Mouse (Mus musculus): ENCODE results near the gene Olfr45. TPM values are rescaled to one million over a fixed set of nuclear protein-coding genes. Genes with fewer than 3 reads are reported as not detected.
"Not testable (repeated sequence)": the region's sequence is repeated elsewhere in the genome, so short reads cannot be mapped to it uniquely, and the experiment has no call there.

Olfr45 gene
- polyA plus RNA-seq (2015; fragmentation: Nextera tagmentation; extraction: Ambion mirVana): not detected in 2 replicates

- Histone ChIP-seq H3K4me3 (no peak within 1 kb of the TSS), H3K4me2 (replicated peaks) (no peak within 1 kb of the TSS), H3K36me3 (no peaks in the 10 kb centered on the region), H3K27ac (replicated peaks) (no peak within 1 kb of the TSS), H3K9ac (replicated peaks) (no peak within 1 kb of the TSS), H3K4me1 (no peaks in the 10 kb centered on the region), H3K9me3 (no peaks in the 10 kb centered on the region), H3K27me3 (no peaks in the 10 kb centered on the region)
- no peak for ATAC-seq (replicated peaks)
- whole genome bisulfite sequencing: 90% methylated on average over 1 of the region's 1 CpGs
Measured at GRCm38 (mm10) chr7:140681651-140682050, at the start of gene Olfr45. Olfr45 (plus strand) TSS chr7:140681951.

DNA sequence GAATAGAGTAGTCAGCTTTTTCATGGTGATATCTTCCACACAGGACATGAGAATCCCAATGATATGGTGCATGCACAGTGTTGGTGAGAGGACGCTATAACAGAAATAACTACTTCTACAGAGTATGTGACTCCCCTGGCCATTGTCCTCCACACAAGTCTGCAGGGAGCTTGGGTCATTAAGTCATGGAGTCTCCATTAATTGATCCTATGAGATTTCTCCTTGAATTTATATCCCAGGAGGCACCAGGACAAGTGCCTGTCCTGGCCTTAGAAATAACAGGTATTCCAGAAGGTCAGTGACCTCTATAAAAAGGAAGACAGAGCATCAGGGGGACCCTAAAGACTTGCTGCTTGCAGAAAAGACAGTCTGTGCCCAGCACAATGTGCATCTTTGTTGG, 35.6 kb upstream of the Olfr45 start, which contains the start of gene Olfr53:
Gene Olfr53 (plus strand): TSS at position 301 of the 400 bp plus-strand sequence.
- Histone ChIP-seq H3K4me2 (replicated peaks) (no peak within 1 kb of the TSS), H3K27ac (replicated peaks) (no peak within 1 kb of the TSS), H3K9me3 (no peaks in the 10 kb centered on the region), H3K4me3 (no peak within 1 kb of the TSS), H3K4me1 (no peaks in the 10 kb centered on the region), H3K9ac (replicated peaks) (no peak within 1 kb of the TSS), H3K36me3 (no peaks in the 10 kb centered on the region), H3K27me3 (no peaks in the 10 kb centered on the region)
- WGBS: 92% methylated on average over 1 of the region's 1 CpGs
- ATAC-seq (replicated peaks): no peak

GRCm38 (mm10) chr7:140659630-140660029, 22.1 kb upstream of the Olfr45 start, which contains the start of gene Olfr539:
Olfr539 (plus strand) TSS chr7:140659930.
- no peak for ATAC-seq (replicated peaks)
- Histone ChIP-seq H3K4me1 (no peaks in the 10 kb centered on the region), H3K36me3 (no peaks in the 10 kb centered on the region), H3K9ac (replicated peaks) (no peak within 1 kb of the TSS), H3K9me3 (no peaks in the 10 kb centered on the region), H3K4me2 (replicated peaks) (no peak within 1 kb of the TSS), H3K4me3 (no peak within 1 kb of the TSS), H3K27me3 (no peaks in the 10 kb centered on the region), H3K27ac (replicated peaks) (no peak within 1 kb of the TSS)
- 61% methylated on average over 4 of the region's 4 CpGs for WGBS

DNA sequence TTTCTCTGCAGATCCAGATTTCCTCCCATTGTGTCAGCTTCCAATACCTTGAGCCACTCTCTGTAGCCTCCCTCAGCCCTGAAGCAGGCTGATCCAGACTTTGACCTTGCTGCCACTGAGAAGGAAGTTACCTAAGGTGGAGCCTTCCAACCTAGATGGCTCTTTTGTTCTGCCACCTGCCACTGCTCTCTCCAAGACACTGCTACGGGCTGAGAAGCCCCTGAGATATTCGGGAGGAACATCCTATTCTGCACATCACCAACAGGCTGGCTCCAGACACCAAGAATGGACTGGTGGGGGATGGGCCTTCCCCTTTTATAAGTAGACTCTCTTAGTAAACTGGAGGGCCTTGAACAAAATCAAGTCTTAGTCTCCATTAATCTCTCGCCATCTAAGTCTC, 11.1 kb upstream of the Olfr45 start:
- 87% methylated on average over 3 of the region's 3 CpGs for WGBS
- H3K27ac ChIP-seq (replicated peaks); H3K4me2 ChIP-seq (replicated peaks); H3K36me3 ChIP-seq; ATAC-seq (replicated peaks); H3K4me1 ChIP-seq; H3K27me3 ChIP-seq; H3K9me3 ChIP-seq; H3K9ac ChIP-seq (replicated peaks); H3K4me3 ChIP-seq: not testable (repeated sequence)

- Histone ChIP-seq H3K27me3 (no peaks in the 10 kb centered on the region), H3K4me3 (no peak overlapping the region), H3K9ac (replicated peaks) (no peak overlapping the region), H3K36me3 (no peaks in the 10 kb centered on the region), H3K4me1 (no peaks in the 10 kb centered on the region), H3K4me2 (replicated peaks) (peak overlapping the region; percentile 11; the same call in 1 of the 2 replicates), H3K9me3 (no peaks in the 10 kb centered on the region), H3K27ac (replicated peaks) (no peak overlapping the region)
- WGBS: 3% methylated on average over 6 of the region's 6 CpGs
- ATAC-seq (replicated peaks): no peak
Measured at GRCm38 (mm10) chr7:140675863-140676262, 5.9 kb upstream of the Olfr45 start.

- WGBS: 65% methylated on average over 4 of the region's 4 CpGs
- not testable (repeated sequence) for ATAC-seq (replicated peaks); H3K4me3 ChIP-seq; H3K4me2 ChIP-seq (replicated peaks); H3K4me1 ChIP-seq; H3K36me3 ChIP-seq; H3K9ac ChIP-seq (replicated peaks); H3K9me3 ChIP-seq; H3K27ac ChIP-seq (replicated peaks); H3K27me3 ChIP-seq
Measured at GRCm38 (mm10) chr7:140679591-140679990, 2.2 kb upstream of the Olfr45 start.

- no peak within 1 kb of the TSS for H3K4me3 ChIP-seq
- H3K36me3 ChIP-seq: no peaks in the 10 kb centered on the region
- H3K4me2 ChIP-seq (replicated peaks): no peak within 1 kb of the TSS
- H3K9ac ChIP-seq (replicated peaks): no peak within 1 kb of the TSS
- no peaks in the 10 kb centered on the region for H3K9me3 ChIP-seq
- no peak within 1 kb of the TSS for H3K27ac ChIP-seq (replicated peaks)
- H3K4me1 ChIP-seq: no peaks in the 10 kb centered on the region
- H3K27me3 ChIP-seq: no peaks in the 10 kb centered on the region
- ATAC-seq (replicated peaks): no peak
Measured at GRCm38 (mm10) chr7:140696967-140697366, 15.2 kb downstream of the Olfr45 start, which contains the start of gene Olfr541. Olfr541 (plus strand) TSS chr7:140697267.

DNA sequence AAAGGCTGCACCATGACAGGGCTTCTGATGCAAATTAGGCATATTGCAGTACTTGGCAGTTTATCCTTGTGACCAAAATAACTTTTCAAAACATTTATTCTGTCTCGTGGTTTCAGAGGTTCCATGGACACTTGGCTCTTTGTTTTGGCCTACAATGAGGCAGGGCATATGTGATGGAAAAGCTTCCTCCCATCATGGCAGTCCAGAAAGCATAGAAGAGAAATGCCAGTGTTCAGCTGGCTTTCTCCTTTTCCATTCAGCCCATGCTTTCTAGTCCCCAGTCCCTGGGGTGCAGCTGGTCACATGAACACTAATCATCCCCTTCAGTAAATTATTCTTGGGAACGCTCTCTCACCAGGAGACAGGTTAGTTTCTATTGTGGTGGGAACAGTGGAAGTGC, 24.6 kb downstream of the Olfr45 start:
- no peak overlapping the region for H3K4me2 ChIP-seq (replicated peaks)
- ATAC-seq (replicated peaks): 0 out of 2 replicates have a peak, but pooled peaks have one; percentile 35
- 11% methylated on average over 2 of the region's 2 CpGs for WGBS

DNA sequence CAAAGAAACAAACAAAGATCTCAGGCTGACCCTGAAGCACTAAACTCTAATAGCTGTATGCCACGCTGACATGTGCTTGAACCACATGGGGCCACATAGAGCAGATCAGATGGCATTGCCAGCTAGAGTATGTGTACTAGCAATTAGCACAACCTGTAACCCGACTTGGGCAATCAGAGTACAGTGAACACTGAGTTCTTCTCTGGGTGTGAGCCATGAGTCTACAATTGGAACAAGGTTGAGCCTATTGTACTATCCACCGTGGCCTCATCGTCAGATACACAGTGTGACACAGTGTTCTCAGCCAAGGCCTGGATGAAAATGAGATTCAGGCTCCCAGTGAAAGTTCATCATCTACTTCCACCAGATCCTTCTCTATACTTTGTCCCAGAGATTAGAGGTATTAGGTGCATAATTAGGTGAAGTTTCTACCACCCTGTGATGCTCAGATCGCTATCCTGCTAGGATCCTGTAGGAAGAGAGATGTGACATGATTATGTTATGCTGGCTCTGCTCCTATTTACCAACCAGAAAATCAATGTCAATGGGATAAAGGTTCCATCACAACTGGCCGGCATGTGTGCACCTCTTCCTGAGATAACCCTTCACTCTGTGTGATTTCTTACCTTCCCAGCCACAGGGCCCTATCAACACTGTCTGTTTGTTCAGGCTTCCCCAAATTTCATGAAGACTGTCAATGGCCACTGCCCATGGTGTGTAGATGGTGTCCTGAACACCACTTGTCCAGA, 26.0 kb downstream of the Olfr45 start:
- ATAC-seq (replicated peaks): no peak
- WGBS: 83% methylated on average over 6 of the region's 6 CpGs
- Histone ChIP-seq H3K9me3 (no peaks in the 10 kb centered on the region), H3K4me2 (replicated peaks) (no peak overlapping the region), H3K4me1 (no peaks in the 10 kb centered on the region), H3K9ac (replicated peaks) (no peak overlapping the region), H3K4me3 (no peak overlapping the region), H3K36me3 (no peaks in the 10 kb centered on the region), H3K27me3 (no peaks in the 10 kb centered on the region), H3K27ac (replicated peaks) (no peak overlapping the region)

More for the DNA sequence above, 24.6 kb downstream of the Olfr45 start:
- Histone ChIP-seq H3K9ac (replicated peaks) (no peak overlapping the region), H3K27ac (replicated peaks) (no peak overlapping the region), H3K4me3 (no peak overlapping the region), H3K36me3 (no peaks in the 10 kb centered on the region), H3K9me3 (no peaks in the 10 kb centered on the region), H3K4me1 (no peaks in the 10 kb centered on the region), H3K27me3 (no peaks in the 10 kb centered on the region)

GRCm38 (mm10) chr7:140717155-140718055, 35.7 kb downstream of the Olfr45 start:
- H3K36me3 ChIP-seq: no peaks in the 10 kb centered on the region
- no peak overlapping the region for H3K4me3 ChIP-seq
- 86% methylated on average over 7 of the region's 7 CpGs for WGBS
- H3K9me3 ChIP-seq: no peaks in the 10 kb centered on the region
- H3K27ac ChIP-seq (replicated peaks): no peak overlapping the region
- H3K9ac ChIP-seq (replicated peaks): no peak overlapping the region
- H3K4me2 ChIP-seq (replicated peaks): no peak overlapping the region
- H3K27me3 ChIP-seq: no peaks in the 10 kb centered on the region
- no peaks in the 10 kb centered on the region for H3K4me1 ChIP-seq
- ATAC-seq (replicated peaks): no peak

DNA sequence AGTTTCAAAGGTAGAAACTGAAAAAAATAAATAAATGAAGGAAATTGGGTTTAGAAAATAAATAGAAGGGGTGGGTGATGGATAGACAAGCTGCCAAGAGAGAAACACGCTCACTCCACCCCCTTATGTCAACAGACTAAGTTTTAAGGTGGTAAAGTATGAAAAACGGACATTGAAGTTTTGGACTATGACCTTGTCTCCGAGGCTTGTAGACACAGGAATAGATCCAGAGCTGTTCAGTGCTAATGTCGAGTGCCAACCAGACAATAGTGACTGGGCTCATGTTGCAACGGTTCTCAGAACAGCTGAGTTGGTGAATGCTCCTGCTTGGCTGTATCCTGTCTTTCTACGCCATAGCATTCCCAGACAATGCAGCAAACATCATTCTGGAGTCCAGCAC, 39.3 kb downstream of the Olfr45 start:
- Histone ChIP-seq H3K4me3 (no peak overlapping the region), H3K9me3 (no peaks in the 10 kb centered on the region), H3K4me2 (replicated peaks) (no peak overlapping the region), H3K9ac (replicated peaks) (no peak overlapping the region), H3K27me3 (no peaks in the 10 kb centered on the region), H3K36me3 (no peaks in the 10 kb centered on the region), H3K27ac (replicated peaks) (no peak overlapping the region), H3K4me1 (no peaks in the 10 kb centered on the region)
- no peak for ATAC-seq (replicated peaks)
- WGBS: 86% methylated on average over 6 of the region's 6 CpGs

DNA sequence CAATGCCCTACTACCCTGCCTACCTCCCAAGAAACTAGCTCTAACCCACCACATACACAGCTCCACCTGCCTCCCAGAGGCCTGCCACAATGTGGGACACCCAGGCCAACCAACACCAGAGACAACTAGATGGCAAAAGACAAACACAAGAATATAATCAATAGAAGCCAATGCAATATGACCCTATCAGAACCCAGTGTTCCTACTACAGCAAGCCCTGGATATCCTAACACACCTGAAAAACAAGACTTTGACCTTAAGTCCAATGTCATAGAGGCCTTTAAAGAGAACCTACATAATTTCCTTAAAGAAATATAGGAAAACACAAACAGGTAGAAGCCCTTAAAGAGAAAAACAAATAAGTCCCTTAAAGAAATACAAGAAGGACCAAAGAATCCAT, 43.8 kb downstream of the Olfr45 start:
- H3K4me3 ChIP-seq: no peak overlapping the region
- no peak overlapping the region for H3K27ac ChIP-seq (replicated peaks)
- no peak for ATAC-seq (replicated peaks)
- peaks cover 3% of the 10 kb centered on the region; the same call in 1 of the 2 replicates for H3K9me3 ChIP-seq
- no peak overlapping the region for H3K9ac ChIP-seq (replicated peaks)
- no peaks in the 10 kb centered on the region for H3K36me3 ChIP-seq
- H3K4me2 ChIP-seq (replicated peaks): no peak overlapping the region
- H3K27me3 ChIP-seq: no peaks in the 10 kb centered on the region
- no peaks in the 10 kb centered on the region for H3K4me1 ChIP-seq

All from forebrain, embryonic 15.5 days (tissue).